Mouse (Mus musculus) liver, embryonic 13.5 days (tissue): ENCODE data around the gene Ccdc38. TPM values are rescaled to one million over a fixed set of nuclear protein-coding genes. Genes with fewer than 3 reads are reported as not detected.

ENCODE experiments used
- ATAC-seq: fragments of 200-750 bp; cut with Nextera tagmentation; 2 replicates; pipeline ENCODE4 v1.8.0; 2017; ENCODE audit warnings: low read depth, mild to moderate bottlenecking, moderate number of reproducible peaks, moderate library complexity
- DNase-seq: peaks from one replicate; pipeline ENCODE4 v3.0.0; 2022
- H3K27ac ChIP-seq: fragments of 300-500 bp; sonication (generic); 2 replicates; pipeline ENCODE4 v1.5.1; 2015; ENCODE audit warnings: moderate library complexity, mild to moderate bottlenecking, inconsistent platforms
- H3K27me3 ChIP-seq: fragments of 300-500 bp; sonication (generic); 2 replicates; pipeline ENCODE4 v1.6.1; 2015; ENCODE audit warnings: mild to moderate bottlenecking, inconsistent platforms
- H3K36me3 ChIP-seq: fragments of 300-500 bp; sonication (generic); 2 replicates; pipeline ENCODE4 v1.6.1; 2015; ENCODE audit warnings: mild to moderate bottlenecking, inconsistent platforms
- H3K4me1 ChIP-seq: fragments of 300-500 bp; sonication (generic); replicated peaks from 2 replicates; pipeline ENCODE4 v1.6.1; 2015; ENCODE audit warnings: inconsistent platforms
- H3K4me2 ChIP-seq: fragments of 300-500 bp; sonication (generic); 2 replicates; pipeline ENCODE4 v1.6.1; 2015; ENCODE audit warnings: inconsistent platforms, mild to moderate bottlenecking, moderate library complexity
- H3K4me3 ChIP-seq: fragments of 300-500 bp; sonication (generic); replicated peaks from 2 replicates; pipeline ENCODE4 v1.5.1; 2015; ENCODE audit warnings: mild to moderate bottlenecking, inconsistent platforms
- H3K9ac ChIP-seq: fragments of 300-500 bp; sonication (generic); 2 replicates; pipeline ENCODE4 v1.6.1; 2015; ENCODE audit warnings: mild to moderate bottlenecking, inconsistent platforms
- H3K9me3 ChIP-seq: fragments of 300-500 bp; sonication (generic); replicated peaks from 2 replicates; pipeline ENCODE4 v1.6.1; 2016; ENCODE audit warnings: inconsistent platforms
- WGBS: fragments of 180-500 bp; shearing (Covaris S2); methylation state at CpG from one replicate; pipeline ENCODE4 v1.1.7; 2015; ENCODE audit not compliant: insufficient replicate concordance; 5-methylcytosine and 5-hydroxymethylcytosine counted together
- polyA plus RNA-seq: library from polyadenylated mRNA; unstranded; fragments of >200 nt; fragmentation: Nextera tagmentation; extraction: Ambion mirVana; gene quantifications from 2 replicates; pipeline ENCODE4 v1.2.1, GENCODE M21; 2015

Ccdc38 gene
- polyA plus RNA-seq, 1 experiment from 2014 or later: 0.20 TPM

DNA sequence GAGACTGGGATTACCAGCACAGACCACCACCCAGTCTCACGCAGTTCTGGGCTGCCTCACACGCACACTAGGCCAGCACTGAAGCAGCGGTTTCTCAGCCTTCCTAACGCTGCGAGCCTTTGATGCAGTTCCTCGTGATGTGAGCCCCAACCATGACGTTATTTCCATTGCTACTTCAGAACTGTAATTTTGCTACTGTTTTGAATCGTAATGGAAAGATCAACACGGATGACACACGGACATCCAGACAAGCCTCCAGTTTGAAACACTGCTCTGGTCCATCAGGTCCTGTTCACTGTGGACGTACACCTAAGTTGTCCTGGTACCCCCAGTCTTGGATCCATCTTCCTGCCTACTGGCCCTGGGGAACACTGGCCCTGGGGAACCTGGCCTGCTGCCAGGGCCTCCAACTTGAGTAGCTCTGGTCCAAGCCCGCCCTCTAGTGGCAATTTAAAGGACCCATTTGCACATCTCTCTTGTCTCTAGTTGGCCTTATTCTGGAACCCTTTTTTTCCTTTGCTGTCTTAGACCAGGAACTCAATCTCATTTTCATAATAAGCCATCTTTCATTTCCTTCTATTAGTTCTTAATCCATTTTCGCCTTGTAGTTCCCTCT lies 36.9 kb downstream of the Ccdc38 start:
- no peak overlapping the region for H3K4me3 ChIP-seq
- no peaks in the 10 kb centered on the region for H3K27me3 ChIP-seq
- no peak overlapping the region for H3K4me2 ChIP-seq
- no peaks in the 10 kb centered on the region for H3K9me3 ChIP-seq
- H3K9ac ChIP-seq: no peak overlapping the region
- H3K36me3 ChIP-seq: peaks cover 13% of the 10 kb centered on the region
- H3K4me1 ChIP-seq: no peaks in the 10 kb centered on the region
- H3K27ac ChIP-seq: no peak overlapping the region
- ATAC-seq: 0 out of 2 replicates have a peak, but pooled peaks have one; percentile 39
- peak; percentile 43 for DNase-seq
- 60% methylated on average over 13 of the region's 13 CpGs for WGBS

DNA sequence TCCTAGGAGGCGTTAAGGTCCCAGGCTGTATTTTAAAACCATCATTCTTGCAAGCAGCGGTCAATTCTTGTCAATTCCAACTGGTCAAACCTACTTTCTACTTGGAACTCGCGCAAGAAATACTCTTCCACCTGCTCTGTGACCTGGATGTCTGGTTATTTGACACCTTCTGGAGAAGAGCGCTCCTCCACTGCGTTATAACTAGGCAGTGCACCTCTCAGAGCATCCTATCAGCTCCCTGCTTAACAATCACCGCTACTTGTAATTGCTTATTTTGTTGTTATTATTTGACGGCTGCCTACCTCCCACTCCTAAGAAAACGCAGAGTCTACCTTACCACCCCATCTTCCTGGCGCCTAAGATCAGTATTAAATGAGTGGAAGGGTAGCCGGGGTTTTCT lies 48.4 kb downstream of the Ccdc38 start:
- Histone ChIP-seq H3K36me3 (peaks cover 36% of the 10 kb centered on the region), H3K4me1 (peaks cover 31% of the 10 kb centered on the region), H3K4me2 (peak overlapping the region; percentile 93), H3K27me3 (no peaks in the 10 kb centered on the region), H3K4me3 (peak overlapping the region; percentile 85), H3K9me3 (no peaks in the 10 kb centered on the region), H3K27ac (peak overlapping the region; percentile 77), H3K9ac (peak overlapping the region; percentile 84)
- ATAC-seq (peak; percentile 43), DNase-seq (no peak)
- 2% methylated on average over 11 of the region's 11 CpGs for WGBS

DNA sequence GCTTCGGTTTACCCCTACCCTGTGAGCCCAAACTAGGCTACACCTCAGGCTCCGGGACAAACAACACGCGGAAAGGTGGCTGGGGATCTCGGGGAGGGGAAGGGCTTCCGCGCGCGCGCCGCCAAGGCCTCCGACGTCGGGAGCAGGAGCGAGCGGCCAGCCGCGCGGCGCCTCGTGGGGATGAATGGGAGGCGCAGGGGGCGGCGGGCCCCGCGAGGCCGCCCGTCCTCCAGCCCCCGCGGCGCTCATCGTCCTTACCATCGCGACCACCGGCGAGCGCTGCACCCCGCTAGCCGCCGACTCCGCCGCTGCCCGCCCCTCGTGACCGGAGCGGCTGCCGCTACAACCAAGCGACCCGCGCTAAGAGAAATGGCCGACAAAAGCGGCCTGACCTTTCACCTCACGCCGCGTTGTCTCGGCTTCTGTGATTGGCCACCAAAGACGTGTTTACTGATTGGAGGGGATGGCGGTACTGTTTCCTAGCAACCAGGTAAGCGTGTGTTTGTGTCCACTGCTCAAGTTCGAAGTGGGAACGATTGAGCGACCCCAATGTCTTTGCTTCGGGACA lies 48.9 kb downstream of the Ccdc38 start, which contains the start of gene Snrpf:
Snrpf (minus strand) TSS at position 426 of the 568 bp plus-strand sequence.
- Histone ChIP-seq H3K4me3 (peak within 1 kb of the TSS; percentile 85), H3K9me3 (no peaks in the 10 kb centered on the region), H3K36me3 (peaks cover 33% of the 10 kb centered on the region), H3K27me3 (no peaks in the 10 kb centered on the region), H3K4me1 (peaks cover 34% of the 10 kb centered on the region), H3K4me2 (peak within 1 kb of the TSS; percentile 93), H3K9ac (peak within 1 kb of the TSS; percentile 84), H3K27ac (peak within 1 kb of the TSS; percentile 77)
- peak; percentile 79 for DNase-seq
- under 1% methylated on average over 63 of the region's 63 CpGs for WGBS
- peak; percentile 85 for ATAC-seq

DNA sequence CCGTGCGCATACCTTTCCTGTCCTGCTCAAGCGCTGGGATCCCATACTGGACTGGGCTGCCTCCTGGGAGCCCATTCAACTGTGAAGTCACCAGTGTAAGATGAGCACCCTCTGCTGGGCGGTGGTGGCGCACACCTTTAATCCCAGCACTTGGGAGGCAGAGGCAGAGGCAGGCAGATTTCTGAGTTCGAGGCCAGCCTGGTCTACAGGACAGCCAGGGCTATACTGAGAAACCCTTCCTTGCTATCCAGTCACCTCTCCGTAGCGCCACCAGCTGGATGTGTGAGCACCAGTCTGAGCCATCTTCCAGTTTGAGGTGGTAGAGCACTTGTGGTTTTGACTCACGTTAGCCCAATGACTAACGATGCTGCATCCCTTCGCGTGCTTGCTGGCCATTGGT lies 52.0 kb downstream of the Ccdc38 start:
- Histone ChIP-seq H3K27ac (no peak overlapping the region), H3K4me1 (peaks cover 29% of the 10 kb centered on the region), H3K9ac (no peak overlapping the region), H3K4me2 (no peak overlapping the region), H3K9me3 (no peaks in the 10 kb centered on the region), H3K4me3 (no peak overlapping the region), H3K36me3 (peaks cover 6% of the 10 kb centered on the region), H3K27me3 (no peaks in the 10 kb centered on the region)
- peak; percentile 28 for DNase-seq
- ATAC-seq: no peak
- WGBS: 49% methylated on average over 12 of the region's 12 CpGs

DNA sequence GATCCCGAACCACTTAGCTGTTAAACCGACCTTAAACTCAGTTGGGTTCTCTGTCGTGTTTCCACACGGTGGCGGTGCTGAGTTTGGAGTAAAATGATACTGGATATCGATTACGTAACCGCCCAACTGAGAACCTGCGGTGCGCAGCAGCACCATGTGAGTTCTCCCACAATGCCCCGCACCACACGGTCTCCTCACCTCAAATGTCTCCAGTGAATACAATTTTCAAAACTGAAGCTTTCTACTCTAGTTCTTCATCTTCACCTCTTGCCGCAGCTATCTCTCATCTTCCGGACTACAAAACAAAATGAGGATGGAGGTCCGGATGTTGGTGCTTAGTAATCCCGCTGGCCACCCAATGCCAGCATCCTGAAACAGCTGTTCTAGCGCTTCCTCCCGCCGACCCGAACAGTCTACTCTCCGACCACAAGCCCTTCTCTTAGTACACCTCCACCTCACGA lies 53.6 kb downstream of the Ccdc38 start:
- peak overlapping the region; percentile 78 for H3K4me2 ChIP-seq
- H3K27ac ChIP-seq: no peak overlapping the region
- H3K9me3 ChIP-seq: no peaks in the 10 kb centered on the region
- WGBS: 2% methylated on average over 22 of the region's 22 CpGs
- ATAC-seq (peak; percentile 49), DNase-seq (peak; percentile 18)
- peak overlapping the region; percentile 55 for H3K4me3 ChIP-seq
- peak overlapping the region; percentile 66 for H3K9ac ChIP-seq
- no peaks in the 10 kb centered on the region for H3K27me3 ChIP-seq
- no peaks in the 10 kb centered on the region for H3K36me3 ChIP-seq
- H3K4me1 ChIP-seq: peaks cover 14% of the 10 kb centered on the region

DNA sequence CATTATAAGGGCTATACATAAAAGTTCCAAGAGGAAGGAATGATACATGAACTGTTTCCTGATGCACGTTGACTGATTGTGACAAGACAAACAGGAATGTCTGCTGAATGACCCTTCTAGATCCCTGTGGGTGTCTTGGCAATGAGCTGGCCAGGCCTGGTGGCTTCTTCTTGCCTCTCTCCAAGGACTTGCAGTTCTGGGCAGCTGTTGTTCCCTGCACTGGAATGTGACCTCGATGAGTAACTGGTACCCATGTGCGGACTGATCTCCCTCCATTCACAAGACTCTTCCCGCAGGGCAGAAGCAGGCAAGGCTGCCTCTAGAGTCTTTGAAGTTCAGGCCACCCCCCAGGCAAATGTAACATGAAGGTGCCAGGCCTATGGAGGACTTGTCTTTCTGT lies 55.4 kb downstream of the Ccdc38 start:
- H3K9me3 ChIP-seq: no peaks in the 10 kb centered on the region
- ATAC-seq: no peak
- H3K27me3 ChIP-seq: no peaks in the 10 kb centered on the region
- no peak for DNase-seq
- 55% methylated on average over 4 of the region's 4 CpGs for WGBS
- no peak overlapping the region for H3K4me2 ChIP-seq
- H3K9ac ChIP-seq: no peak overlapping the region
- H3K4me1 ChIP-seq: peaks cover 8% of the 10 kb centered on the region
- no peak overlapping the region for H3K27ac ChIP-seq
- H3K4me3 ChIP-seq: no peak overlapping the region
- H3K36me3 ChIP-seq: no peaks in the 10 kb centered on the region

DNA sequence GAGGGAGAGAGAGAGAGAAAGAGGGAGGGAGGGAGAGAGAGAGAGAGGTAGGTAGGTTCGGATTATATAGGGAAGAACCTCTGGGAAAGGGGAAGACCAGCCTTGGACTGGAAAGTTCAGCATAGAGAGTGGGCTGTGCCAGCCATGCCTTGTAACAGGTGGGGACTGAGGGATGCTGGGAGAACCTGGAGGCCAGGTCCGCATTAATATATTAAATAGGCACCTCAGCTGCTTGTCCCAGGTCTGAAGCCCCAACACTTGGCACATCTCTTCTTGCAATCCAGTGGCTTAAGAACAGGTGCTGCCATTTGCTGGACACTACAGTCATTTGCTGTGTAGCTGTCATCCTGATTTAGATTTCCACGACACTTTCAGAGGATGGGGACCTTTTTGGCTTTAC lies 56.2 kb downstream of the Ccdc38 start:
- Histone ChIP-seq H3K36me3 (no peaks in the 10 kb centered on the region), H3K4me1 (peaks cover 8% of the 10 kb centered on the region), H3K27ac (no peak overlapping the region), H3K9me3 (no peaks in the 10 kb centered on the region), H3K4me2 (no peak overlapping the region), H3K4me3 (no peak overlapping the region), H3K27me3 (no peaks in the 10 kb centered on the region), H3K9ac (no peak overlapping the region)
- DNase-seq: no peak
- no peak for ATAC-seq
- 58% methylated on average over 3 of the region's 3 CpGs for WGBS

DNA sequence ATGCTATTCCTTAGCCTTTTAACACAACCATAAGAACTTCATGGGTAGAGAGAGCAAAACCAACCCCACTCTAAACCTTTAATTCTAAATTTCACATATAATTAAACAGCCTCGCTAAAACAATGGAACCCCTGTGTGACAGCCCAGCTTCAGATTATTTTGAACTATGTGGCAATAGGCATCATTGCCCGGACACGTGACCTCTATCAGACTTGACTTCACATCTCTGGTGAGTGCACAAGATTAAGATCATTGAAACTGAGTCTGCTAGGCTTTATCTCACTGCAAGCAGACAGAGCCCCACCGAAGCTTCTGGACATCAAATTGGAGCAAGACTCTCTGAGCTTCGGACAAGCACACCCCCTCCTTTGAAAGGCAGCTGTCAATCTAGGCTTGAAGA lies 61.9 kb downstream of the Ccdc38 start:
- ATAC-seq (no peak), DNase-seq (no peak)
- Histone ChIP-seq H3K4me3 (no peak overlapping the region), H3K9ac (no peak overlapping the region), H3K9me3 (no peaks in the 10 kb centered on the region), H3K27me3 (no peaks in the 10 kb centered on the region), H3K4me2 (no peak overlapping the region), H3K27ac (no peak overlapping the region), H3K4me1 (no peaks in the 10 kb centered on the region), H3K36me3 (no peaks in the 10 kb centered on the region)
- WGBS: 55% methylated on average over 5 of the region's 5 CpGs

DNA sequence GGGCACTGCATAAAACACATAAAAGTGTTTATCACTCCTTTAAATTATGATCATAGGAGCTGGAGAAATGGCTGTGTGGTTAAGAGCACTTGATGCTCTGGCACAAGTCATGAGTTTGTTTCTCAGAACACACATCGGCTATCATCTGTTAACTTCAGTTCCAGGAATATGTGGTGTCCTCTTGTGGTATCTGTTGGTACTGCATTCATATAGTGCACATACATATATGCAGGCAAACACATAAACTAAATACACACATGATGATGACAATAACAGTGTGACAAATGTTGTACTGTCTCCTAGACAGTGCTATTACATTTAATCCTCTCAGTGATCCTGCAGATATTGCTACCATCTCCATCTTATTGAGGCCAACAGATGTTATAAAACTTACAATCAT lies 62.8 kb downstream of the Ccdc38 start:
- no peak for DNase-seq
- no peak overlapping the region for H3K4me3 ChIP-seq
- WGBS: 77% methylated on average over 1 of the region's 1 CpGs

DNA sequence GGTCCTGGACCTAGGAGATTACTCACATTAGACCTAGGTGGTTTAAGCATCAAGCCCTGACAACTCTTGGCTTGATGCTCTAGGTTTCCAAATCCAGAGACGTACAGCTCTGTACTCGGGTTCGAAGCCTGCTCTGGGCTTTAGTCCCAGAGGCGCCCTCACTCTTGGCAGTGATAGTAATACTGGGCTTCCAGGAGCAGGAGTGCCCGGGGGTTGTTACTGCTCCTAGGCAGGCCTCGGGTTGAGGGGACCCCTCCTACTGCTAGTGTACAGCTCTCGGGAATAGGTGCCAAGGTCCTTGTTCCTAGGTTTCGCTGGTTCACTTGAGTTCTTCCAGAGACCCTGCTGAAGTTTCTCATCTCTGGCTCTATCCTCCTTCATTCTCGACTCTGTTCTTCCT lies 65.9 kb downstream of the Ccdc38 start:
- no peak overlapping the region for H3K4me2 ChIP-seq
- no peaks in the 10 kb centered on the region for H3K36me3 ChIP-seq
- no peak overlapping the region for H3K4me3 ChIP-seq
- no peaks in the 10 kb centered on the region for H3K27me3 ChIP-seq
- DNase-seq (no peak), ATAC-seq (no peak)
- H3K4me1 ChIP-seq: no peaks in the 10 kb centered on the region
- H3K27ac ChIP-seq: no peak overlapping the region
- H3K9me3 ChIP-seq: no peaks in the 10 kb centered on the region
- WGBS: 78% methylated on average over 9 of the region's 9 CpGs
- no peak overlapping the region for H3K9ac ChIP-seq

More for the DNA sequence above, 62.8 kb downstream of the Ccdc38 start:
- H3K4me1 ChIP-seq: no peaks in the 10 kb centered on the region
- no peaks in the 10 kb centered on the region for H3K36me3 ChIP-seq
- H3K9me3 ChIP-seq: no peaks in the 10 kb centered on the region
- no peaks in the 10 kb centered on the region for H3K27me3 ChIP-seq
- no peak overlapping the region for H3K4me2 ChIP-seq
- H3K9ac ChIP-seq: no peak overlapping the region
- H3K27ac ChIP-seq: no peak overlapping the region
- no peak for ATAC-seq

DNA sequence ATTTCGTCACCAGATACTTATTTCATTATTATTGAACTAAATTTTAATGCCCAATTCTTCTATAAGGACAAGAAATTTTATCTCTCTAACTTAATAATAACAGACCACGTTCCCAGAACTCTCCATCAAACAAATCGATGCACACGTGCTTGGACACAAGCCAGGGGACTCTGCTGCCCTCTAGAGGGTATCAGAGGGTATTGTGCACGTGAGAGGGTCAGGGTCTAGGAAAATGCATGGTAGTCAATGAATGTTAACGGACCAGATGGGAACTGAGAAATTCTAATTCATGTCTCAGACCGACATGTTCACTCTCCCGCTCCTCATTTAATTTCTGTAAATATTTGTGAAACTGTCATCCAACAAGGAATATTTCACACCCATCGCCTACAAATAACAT lies 67.6 kb downstream of the Ccdc38 start:
- 63% methylated on average over 9 of the region's 9 CpGs for WGBS
- Histone ChIP-seq H3K4me1 (0 out of 2 replicates have a peak, but pooled peaks cover 3% of the 10 kb centered on the region), H3K4me2 (no peak overlapping the region), H3K9ac (no peak overlapping the region), H3K27ac (no peak overlapping the region), H3K27me3 (no peaks in the 10 kb centered on the region), H3K36me3 (no peaks in the 10 kb centered on the region), H3K4me3 (no peak overlapping the region), H3K9me3 (no peaks in the 10 kb centered on the region)
- ATAC-seq: no peak
- DNase-seq: no peak

DNA sequence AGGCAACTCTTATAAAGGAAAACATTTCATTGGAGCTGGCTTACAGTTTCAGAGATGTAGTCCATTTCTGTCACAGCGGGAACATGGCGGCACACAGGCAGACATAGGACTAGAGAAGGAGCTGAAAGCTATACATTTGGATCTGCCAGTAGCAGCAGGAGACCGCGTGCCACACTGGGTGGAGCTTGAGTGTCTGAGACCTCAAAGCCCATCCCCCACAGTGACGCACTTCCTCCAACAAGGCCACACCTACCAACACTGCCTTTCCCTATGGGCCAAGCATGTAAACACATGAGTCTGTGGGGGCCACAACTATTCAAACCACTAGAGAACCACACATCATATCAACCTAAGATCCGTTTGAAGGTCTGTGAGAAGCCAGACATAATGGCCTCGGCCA lies 68.8 kb downstream of the Ccdc38 start:
- peaks cover 6% of the 10 kb centered on the region; the same call in 1 of the 2 replicates for H3K4me1 ChIP-seq
- no peaks in the 10 kb centered on the region for H3K27me3 ChIP-seq
- H3K4me2 ChIP-seq: no peak overlapping the region
- no peak overlapping the region for H3K27ac ChIP-seq
- no peak overlapping the region for H3K9ac ChIP-seq
- WGBS: 85% methylated on average over 7 of the region's 7 CpGs
- no peak overlapping the region for H3K4me3 ChIP-seq
- H3K36me3 ChIP-seq: no peaks in the 10 kb centered on the region
- H3K9me3 ChIP-seq: no peaks in the 10 kb centered on the region
- ATAC-seq (no peak), DNase-seq (no peak)
